In the genomic region with DNA sequence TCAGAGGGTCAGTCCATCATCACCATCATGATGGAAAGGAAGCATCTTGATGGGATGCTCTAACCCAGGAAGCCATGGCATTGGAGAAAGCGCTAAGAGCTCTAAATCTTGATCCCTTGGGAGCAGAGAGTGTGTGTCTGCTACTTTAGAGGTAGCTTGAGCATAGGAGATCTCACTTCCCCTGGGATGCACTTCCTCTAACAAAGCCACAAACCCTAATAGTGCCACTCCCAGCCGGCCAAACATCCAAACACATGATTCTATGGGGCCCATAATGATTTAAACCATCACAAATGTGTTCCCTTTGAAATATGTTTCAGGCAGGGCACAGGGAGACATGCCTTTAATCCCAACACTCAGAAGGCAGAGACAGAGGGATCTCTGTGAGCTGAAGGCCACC, we compare ENCODE assay signal across 22 mouse cellular contexts. TPM values are rescaled to one million over a fixed set of nuclear protein-coding genes. Genes with fewer than 3 reads are reported as not detected.
DNase-seq lines count a peak whose midpoint lies in the region; TF ChIP-seq lines count a peak whose summit lies in the region.
"Had no signal": no experiment of that assay in that cellular context is flagged by ENCODE, and none has a peak within 500 bp of the region (broad histone marks: within the 10 kb centered on the region; RNA-seq: fewer than 3 reads in every experiment).

No protein-coding gene starts in this region.

- WGBS in bone marrow, adult 2 months, result 78% methylated on average over 2 of the region's 2 CpGs
- 51% methylated on average over 2 of the region's 2 CpGs for WGBS in macrophage (ENCODE audit: missing documents)

- DNase-seq in thymus, postnatal 0 days (ENCODE audit: low spot score), result no peak
- no peak for DNase-seq in kidney, postnatal 14 days
- no peak for DNase-seq in thymus, postnatal 14 days
- DNase-seq: adrenal gland, adult 2 months; adrenal gland, postnatal 14 days; cerebellum, adult 11 months; cerebellum, adult 2 months; cerebellum, adult 9-11 months; cerebellum, postnatal 36 days; embryo, embryonic 11 days; gastrocnemius, postnatal 25 days; heart, postnatal 36 days had no signal

- no peak for TF ChIP-seq CTCF in bone marrow, adult 2 months (IDR thresholded peaks at IDR 0.05; ENCODE audit: control insufficient read depth, insufficient read depth, low read length)
- TF ChIP-seq CTCF in bone marrow macrophage, adult 2 months (IDR thresholded peaks at IDR 0.05; ENCODE audit: low read depth, low read length), result no peak

- H3K36me3 ChIP-seq in macrophage (ENCODE audit: inconsistent target), result no peaks in the 10 kb centered on the region
- H3K36me3 ChIP-seq: embryonic facial prominence, embryonic 10.5 days; embryonic facial prominence, embryonic 13.5 days; forebrain, embryonic 12.5 days; forebrain, embryonic 15.5 days had no signal

- no peaks in the 10 kb centered on the region; the same call in none of the 2 replicates for H3K4me1 ChIP-seq in bone marrow, adult 2 months (ENCODE audit: control insufficient read depth, insufficient read depth, low read length)
- peaks cover 30% of the 10 kb centered on the region for H3K4me1 ChIP-seq in bone marrow macrophage, adult 2 months (ENCODE audit: control insufficient read depth, insufficient read depth, low read length)
- H3K4me1 ChIP-seq: embryonic facial prominence, embryonic 10.5 days; embryonic facial prominence, embryonic 13.5 days; forebrain, embryonic 12.5 days; forebrain, embryonic 15.5 days had no signal

- no peak overlapping the region for H3K4me3 ChIP-seq in bone marrow, adult 2 months (replicated peaks; ENCODE audit: control insufficient read depth, low read depth, low read length)
- no peak overlapping the region for H3K4me3 ChIP-seq in bone marrow macrophage, adult 2 months (ENCODE audit: insufficient read depth, low read length)
- no peak overlapping the region for H3K4me3 ChIP-seq in macrophage (ENCODE audit: inconsistent target)
- H3K4me3 ChIP-seq: embryonic facial prominence, embryonic 10.5 days; embryonic facial prominence, embryonic 13.5 days; erythroblast, embryonic 14.5 days; forebrain, embryonic 12.5 days; forebrain, embryonic 15.5 days had no signal

- H3K27ac ChIP-seq in bone marrow, adult 2 months (ENCODE audit: control insufficient read depth, insufficient read depth, low read depth, low read length, poor library complexity), result 0 out of 2 replicates have a peak overlapping the region, but pooled peaks have one; percentile 4
- peak overlapping the region; percentile 55 for H3K27ac ChIP-seq in bone marrow macrophage, adult 2 months (ENCODE audit: insufficient read depth, low read depth, low read length)
- peak overlapping the region; percentile 62 for H3K27ac ChIP-seq in macrophage
- H3K27ac ChIP-seq: embryonic facial prominence, embryonic 10.5 days; embryonic facial prominence, embryonic 13.5 days; forebrain, embryonic 12.5 days; forebrain, embryonic 15.5 days; hindbrain, embryonic 14.5 days; hindbrain, postnatal 0 days had no signal

- no peaks in the 10 kb centered on the region for H3K79me2 ChIP-seq in macrophage (ENCODE audit: inconsistent target)

- TF ChIP-seq POLR2A in bone marrow, adult 2 months (IDR thresholded peaks at IDR 0.05; ENCODE audit: borderline replicate concordance, control insufficient read depth, low read depth, low read length), result no peak
- no peak for TF ChIP-seq POLR2A in bone marrow macrophage, adult 2 months (IDR thresholded peaks at IDR 0.05; ENCODE audit: borderline replicate concordance, low read depth, low read length)

RNA-seq across cellular contexts. Expression of a gene that starts 19.7 kb away (rescaled TPM):
- polyA plus RNA-seq in bone marrow, adult 2 months (2011; ENCODE audit: insufficient read depth, insufficient read length, low replicate concordance, missing spikeins), result 49.9 and 67.4 TPM in 2 replicates
- polyA plus RNA-seq in bone marrow macrophage, adult 2 months (2012; ENCODE audit: insufficient read depth, insufficient read length, missing spikeins), result 13.7 and 15.0 TPM in 2 replicates
- total RNA-seq in macrophage (2018; cell fraction: chromatin; rRNA removed), result 1 to 10 TPM in 9 of 26 experiments, under 1 TPM in 10, not detected in 7; 0.16 to 3.7 (median 0.99) TPM
- 1 to 10 TPM; 1.2 to 3.5 (median 2.4) TPM for total RNA-seq in macrophage (2018; cell fraction: cytosol; rRNA removed)
- 1 to 10 TPM in 13 of 26 experiments, under 1 TPM in 13; 0.23 to 4.1 (median 0.99) TPM for total RNA-seq in macrophage (2018; cell fraction: nucleus; rRNA removed)
- 2.0 to 5.8 TPM (median 3.1 TPM) in 3 replicates for polyA plus RNA-seq in macrophage (2018)
- polyA plus RNA-seq in thymus, postnatal 0 days (2015; fragmentation: Nextera tagmentation; extraction: Ambion mirVana), result 16.0 and 17.0 TPM in 2 replicates

RNA-seq across cellular contexts. Expression of a gene that starts 46.5 kb away (rescaled TPM):
- 9.6 and 10.2 TPM in 2 replicates for polyA plus RNA-seq in bone marrow, adult 2 months (2011; ENCODE audit: insufficient read depth, insufficient read length, low replicate concordance, missing spikeins)
- 137 and 144 TPM in 2 replicates for polyA plus RNA-seq in bone marrow macrophage, adult 2 months (2012; ENCODE audit: insufficient read depth, insufficient read length, missing spikeins)
- total RNA-seq in macrophage (2018; cell fraction: chromatin; rRNA removed), result 10 to 100 TPM in 6 of 26 experiments, 1 to 10 TPM in 20; 1.0 to 24.7 (median 3.5) TPM
- 10 to 100 TPM; 20.7 to 86.7 (median 51.5) TPM for total RNA-seq in macrophage (2018; cell fraction: cytosol; rRNA removed)
- 100 to 1,000 TPM in 1 of 26 experiments, 10 to 100 TPM in 25; 13.3 to 104 (median 37.9) TPM for total RNA-seq in macrophage (2018; cell fraction: nucleus; rRNA removed)
- 56.1 to 73.4 TPM (median 64.3 TPM) in 3 replicates for polyA plus RNA-seq in macrophage (2018)
- polyA plus RNA-seq in thymus, postnatal 0 days (2015; fragmentation: Nextera tagmentation; extraction: Ambion mirVana), result 30.9 and 33.5 TPM in 2 replicates

Comparison
In these comparisons a context has a peak if more than half of its experiments do, and no peak if none do; other contexts are left out.
1. H3K27ac ChIP-seq: peak in every context shown above with its lines; median percentile 62 in macrophage; 55 in bone marrow macrophage, adult 2 months; 4 in bone marrow, adult 2 months.